Mouse (Mus musculus): ENCODE data around the gene Gm15557. TPM values are rescaled to one million over a fixed set of nuclear protein-coding genes. Genes with fewer than 3 reads are reported as not detected.
A peak's percentile ranks its signal among the peaks of the same experiment; 100 is the strongest.

Gene Gm15557
- total RNA-seq, 2 experiments from 2014 or later = not detected

DNA sequence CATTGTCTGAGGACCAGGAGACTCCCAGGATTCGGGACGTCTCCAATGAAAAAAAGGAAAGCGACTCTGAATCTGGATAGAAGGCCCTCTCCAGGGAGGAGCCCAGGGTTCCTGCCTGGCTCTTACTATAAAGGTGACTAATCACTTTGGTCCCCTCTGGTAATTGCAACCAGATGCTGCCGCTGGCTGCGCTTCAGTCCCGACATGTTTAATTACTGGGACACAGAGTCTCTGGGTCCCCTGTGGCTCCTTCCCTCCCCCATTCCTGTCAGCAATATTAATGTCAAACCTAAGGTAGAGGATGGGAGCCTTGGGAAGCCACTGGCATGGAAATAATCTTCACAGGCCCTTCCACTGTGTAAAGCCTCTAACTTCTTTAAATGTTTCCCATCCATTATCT, 8.8 kb downstream of the Gm15557 start:
- DNase-seq (ENCODE audit: low spot score in 2 of 2) = no peak

DNA sequence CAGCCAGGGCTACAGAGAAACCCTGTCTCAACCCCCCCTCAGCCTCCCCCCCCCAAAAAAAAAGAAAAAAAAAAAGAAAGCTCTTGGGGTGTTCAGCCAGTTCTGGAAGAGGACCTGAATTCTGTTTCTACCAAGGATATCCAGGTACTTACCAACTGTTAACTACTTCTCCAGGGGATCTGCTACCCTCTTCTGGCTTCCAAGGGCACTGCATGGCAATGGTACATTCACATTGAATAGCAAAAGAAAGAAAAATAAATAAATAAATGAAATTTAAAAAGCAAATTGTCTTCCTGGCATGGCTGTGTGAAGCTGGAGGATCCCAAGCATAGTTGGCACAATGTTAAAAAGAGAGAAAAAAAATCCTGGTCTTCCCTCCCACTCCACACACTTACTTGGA, 11.5 kb downstream of the Gm15557 start:
- peak in 1 of 2 experiments; percentile 74 for DNase-seq (ENCODE audit: low spot score in 2 of 2)

DNA sequence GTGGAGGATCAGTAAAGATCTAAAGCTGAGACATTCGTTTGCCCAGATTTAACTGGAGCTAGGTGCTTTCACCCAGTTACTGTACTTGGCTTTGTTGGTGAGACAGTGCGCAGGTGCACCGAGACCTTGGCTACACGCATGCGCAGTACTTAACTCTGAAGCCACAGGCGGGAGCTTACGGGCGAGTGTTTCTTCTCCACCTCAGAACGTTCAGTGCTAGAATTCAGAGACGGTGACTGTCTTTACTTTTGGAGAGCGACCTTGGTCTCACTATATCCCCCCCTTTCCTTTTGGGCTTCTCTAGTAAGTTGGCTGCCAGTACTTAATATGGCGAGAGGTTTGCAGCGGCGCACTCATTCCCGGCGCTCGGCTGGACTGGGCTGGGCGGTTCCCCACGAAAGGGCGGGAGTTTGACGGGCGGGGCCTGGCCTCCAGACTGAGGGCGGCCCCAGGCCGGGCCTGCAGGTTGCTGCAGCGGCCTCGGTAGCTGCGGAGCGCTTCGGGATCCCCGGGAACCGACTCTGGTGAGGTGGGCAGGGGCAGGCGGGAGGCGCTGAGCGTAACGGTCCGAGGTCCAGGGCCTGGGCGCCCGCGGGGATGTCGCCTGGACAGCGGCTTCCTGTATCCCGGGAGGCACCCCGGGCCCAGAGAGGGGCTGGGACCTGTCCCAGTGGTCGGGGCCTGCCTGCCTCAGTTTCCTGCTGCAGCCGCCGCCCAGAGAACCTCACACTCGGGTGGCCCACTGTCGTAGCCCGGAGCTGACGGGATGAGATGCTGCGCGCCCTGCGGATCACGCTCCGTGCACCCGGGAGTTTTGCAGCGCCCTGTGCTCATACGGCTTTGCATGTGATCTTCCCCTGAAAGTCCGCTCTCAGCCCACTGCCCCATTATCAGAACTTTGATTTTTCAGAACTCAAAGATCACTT, 15.9 kb downstream of the Gm15557 start, which contains the start of gene Cep250:
Gene Cep250 (plus strand): TSS at position 325 of the 926 bp plus-strand sequence.
- DNase-seq (ENCODE audit: low spot score in 2 of 2) = peak; percentile 88

DNA sequence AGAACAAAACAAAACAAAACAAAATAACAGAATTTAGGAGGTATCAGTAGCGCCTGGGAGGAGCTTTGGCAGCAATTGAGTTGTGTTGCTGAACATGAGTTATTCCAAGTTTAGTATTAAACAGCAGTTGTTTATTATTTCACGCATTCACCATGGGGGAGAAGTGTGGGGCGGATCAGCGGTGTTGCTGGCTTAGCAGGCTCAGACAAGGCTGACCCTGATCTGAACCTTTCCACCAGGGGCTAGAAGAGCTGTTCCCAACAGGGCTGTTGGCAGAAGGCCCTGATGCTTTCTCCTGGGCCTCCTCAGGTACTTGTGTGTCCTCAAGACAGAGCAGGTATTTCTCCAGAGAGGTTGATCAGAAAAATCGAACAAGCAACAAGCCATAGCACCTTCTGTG, 19.5 kb downstream of the Gm15557 start:
- DNase-seq (ENCODE audit: low spot score in 2 of 2) = no peak

DNA sequence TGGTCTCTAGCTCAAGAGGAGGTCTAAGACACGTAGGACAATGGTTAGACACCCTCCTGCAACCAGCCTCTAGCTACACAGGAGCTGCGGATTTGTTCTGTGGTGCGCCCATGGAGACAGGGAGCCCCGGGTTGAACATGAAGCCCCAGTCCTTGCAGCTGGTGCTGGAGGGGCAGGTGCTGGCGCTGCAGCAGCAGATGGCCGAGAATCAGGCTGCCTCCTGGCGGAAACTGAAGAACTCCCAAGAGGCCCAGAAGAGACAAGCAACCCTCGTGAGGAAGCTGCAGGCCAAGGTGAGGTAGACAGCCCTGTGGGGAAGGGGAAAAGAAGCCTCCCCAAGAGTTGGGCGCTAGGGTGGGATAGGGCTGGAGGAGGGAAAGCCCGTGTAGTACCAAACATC, 21.3 kb downstream of the Gm15557 start:
- no peak for DNase-seq (ENCODE audit: low spot score in 2 of 2)

DNA sequence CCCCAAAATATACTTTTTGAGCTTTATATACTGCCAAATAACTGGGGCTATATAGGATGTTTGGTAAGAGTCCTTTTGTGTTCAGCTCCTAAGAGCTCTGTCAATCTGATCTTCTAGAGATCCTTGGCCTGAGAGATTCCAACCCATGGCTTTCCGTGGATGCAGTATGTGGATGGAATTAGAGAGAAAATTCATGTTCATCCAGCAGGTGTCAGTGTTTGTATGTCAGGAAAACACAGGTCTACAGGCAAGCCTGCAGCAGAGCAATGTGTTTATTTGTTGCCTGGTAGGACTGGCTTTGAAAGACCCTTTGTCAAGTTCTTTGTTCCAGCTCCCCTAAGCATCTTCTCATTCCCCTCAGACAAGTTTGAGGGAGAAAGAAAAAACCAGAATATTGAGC, 22.5 kb downstream of the Gm15557 start:
- peak in 1 of 2 experiments; percentile 84 for DNase-seq (ENCODE audit: low spot score in 2 of 2)

DNA sequence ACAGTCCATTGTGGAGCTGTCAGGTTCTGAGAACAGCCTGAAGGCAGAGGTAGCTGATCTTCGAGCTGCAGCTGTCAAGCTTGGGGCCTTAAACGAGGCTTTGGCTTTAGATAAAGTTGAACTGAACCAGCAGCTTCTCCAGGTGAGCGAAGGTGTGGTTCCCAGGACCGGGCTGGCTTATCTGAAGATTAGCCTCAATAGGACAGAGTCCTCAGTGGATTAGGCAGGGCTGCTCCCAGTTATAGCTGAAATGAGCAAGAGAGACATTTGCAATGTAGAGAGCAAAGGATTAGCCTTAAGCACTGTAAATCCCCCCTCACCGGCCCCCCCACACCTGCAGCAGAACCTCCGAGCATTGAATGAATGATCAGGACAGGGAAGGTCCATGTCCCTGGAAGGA, 32.8 kb downstream of the Gm15557 start:
- no peak for DNase-seq (ENCODE audit: low spot score in 2 of 2)

DNA sequence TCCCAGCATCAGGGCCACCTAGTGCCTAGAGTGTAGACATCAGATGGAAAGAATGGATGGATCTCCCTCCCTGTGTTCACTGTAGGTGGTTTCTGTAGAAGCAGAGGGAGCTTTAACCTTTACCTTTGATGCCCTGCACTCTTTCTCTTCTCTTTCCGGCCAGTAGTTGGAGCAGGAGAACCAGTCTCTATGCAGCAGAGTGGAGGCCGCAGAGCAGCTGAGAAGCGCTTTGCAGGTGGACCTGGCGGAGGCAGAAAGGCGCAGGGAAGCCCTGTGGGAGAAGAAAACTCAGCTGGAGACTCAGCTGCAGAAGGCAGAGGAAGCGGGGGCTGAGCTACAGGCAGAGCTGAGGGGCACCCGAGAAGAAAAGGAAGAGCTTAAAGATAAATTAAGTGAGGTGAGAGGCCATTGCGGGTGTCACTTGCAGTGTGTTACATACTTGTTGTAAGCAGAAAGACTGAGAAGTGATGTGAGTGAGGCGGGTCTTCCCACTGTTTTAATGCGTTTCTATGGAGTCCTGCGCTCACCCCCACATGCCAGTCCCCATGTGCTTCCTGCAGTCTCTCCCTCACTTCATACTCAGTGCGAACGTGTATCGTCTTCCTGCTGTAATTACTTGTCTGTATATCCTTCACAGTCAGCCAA, 33.7 kb downstream of the Gm15557 start:
- no peak for DNase-seq (ENCODE audit: low spot score in 2 of 2)

DNA sequence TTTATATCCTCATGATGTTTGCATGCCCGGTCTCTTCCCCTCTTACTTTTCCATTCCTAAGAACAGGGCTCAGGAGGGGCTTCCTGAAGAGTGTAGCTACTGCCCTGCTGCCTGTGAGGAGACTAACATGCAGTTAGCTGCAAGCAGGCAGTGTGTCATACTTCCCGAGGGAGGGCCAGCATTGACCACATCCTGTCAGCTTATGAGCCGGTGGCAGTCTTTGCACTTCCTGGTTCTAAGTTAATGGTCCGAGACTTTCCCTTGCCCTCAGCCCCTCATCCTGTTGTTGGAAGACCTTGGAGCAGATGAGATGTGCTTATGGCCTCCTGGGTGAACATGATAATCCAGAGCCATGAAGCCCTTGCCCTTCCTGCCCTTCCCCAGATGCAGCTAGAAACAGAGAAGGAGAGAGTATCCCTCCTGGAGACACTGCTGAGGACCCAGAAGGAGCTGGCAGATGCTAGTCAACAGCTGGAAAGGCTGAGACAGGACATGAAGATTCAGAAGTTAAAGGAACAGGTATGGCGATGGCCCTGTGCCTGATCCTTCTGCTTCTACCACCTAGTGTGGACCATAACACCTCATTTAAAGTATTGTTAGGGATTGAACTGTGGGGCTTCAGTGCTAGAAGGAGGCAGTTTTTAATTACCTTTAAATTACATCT, 38.9 kb downstream of the Gm15557 start:
- no peak for DNase-seq (ENCODE audit: low spot score in 2 of 2)

DNA sequence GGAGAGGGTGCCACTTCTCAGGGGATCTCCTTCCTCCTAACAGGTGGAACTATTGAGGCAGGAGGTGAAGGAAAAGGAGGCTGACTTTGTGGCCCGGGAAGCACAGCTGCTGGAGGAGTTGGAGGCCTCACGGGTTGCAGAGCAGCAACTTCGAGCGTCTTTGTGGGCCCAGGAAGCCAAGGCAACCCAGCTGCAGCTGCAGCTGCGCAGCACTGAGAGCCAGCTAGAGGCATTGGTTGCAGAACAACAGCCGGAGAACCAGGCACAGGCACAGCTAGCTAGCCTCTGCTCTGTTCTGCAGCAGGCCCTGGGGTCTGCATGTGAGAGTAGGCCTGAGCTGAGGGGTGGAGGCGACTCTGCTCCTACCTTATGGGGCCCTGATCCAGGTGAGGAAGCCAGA, 45.2 kb downstream of the Gm15557 start:
- DNase-seq (ENCODE audit: low spot score in 2 of 2) = no peak

DNA sequence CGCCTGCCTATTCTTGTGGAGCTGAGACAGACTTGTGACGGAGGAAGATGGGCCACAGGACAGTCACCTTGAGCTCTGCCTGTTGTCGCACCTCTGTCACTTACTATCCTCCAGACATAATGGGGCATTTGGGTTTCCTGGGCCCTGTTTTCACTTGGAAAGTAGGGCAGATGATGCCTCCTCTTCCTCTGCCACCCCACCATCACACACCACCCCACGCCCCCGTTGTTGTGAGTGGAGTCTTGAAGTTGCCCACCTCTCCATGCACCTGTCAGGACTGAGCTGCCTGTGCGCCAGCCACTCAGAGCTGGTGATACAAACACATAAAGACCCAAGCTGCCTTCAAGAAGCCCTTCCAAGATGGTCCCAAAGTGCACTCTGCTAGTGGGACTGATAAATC, 46.6 kb downstream of the Gm15557 start:
- DNase-seq (ENCODE audit: low spot score in 2 of 2) = no peak

DNA sequence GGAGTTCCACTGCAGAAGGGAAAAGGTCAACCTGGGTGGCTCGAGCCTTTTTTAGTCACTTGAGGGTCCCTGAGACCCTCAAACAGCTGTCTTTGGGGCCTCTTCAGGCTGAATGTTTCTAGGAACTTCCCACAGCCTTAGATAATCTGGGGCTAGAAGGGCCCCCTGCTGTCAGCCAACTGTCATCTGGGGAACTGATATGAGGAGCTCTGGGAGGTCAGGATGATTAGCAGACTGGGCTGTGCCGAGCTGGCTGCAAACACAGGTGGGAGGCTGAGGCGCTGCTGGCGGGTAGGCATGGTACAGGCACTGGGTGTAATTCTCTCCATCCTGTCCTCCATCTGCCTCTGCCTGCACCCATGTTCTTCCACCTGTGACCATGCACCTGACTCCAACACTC, 48.6 kb downstream of the Gm15557 start:
- DNase-seq (ENCODE audit: low spot score in 2 of 2) = peak in 1 of 2 experiments; percentile 33

DNA sequence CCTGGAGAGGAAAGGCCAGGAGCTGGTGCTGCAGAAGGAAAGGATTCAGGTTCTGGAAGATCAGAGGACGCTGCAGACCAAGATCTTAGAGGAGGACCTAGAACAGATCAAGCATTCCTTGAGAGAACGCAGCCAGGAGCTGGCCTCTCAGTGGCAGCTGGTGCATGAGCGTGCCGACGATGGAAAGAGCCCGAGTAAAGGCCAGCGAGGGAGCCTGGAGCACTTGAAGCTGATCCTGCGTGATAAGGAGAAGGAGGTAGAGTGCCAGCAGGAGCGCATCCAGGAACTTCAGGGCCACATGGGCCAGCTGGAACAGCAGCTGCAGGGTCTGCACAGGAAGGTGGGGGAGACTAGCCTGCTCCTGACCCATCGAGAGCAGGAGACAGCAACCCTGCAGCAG, 50.6 kb downstream of the Gm15557 start:
- no peak for DNase-seq (ENCODE audit: low spot score in 2 of 2)

DNA sequence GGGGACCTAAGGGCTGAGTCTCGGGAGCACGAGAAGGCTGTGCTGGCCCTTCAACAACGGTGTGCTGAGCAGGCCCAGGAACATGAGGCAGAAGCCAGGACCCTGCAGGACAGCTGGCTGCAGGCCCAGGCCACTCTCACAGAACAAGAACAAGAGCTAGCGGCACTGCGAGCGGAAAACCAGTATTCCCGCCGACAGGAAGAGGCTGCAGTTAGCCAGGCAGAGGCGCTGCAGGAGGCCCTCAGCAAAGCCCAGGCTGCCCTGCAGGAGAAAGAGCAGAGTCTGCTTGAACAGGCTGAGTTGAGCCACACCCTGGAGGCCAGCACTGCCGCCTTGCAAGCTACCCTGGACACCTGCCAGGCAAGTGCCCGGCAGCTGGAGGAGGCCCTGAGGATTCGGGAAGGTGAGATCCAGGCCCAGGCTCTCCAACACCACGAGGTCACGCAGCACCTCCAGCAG, 51.4 kb downstream of the Gm15557 start:
- peak; percentile 52 to 76 for DNase-seq (ENCODE audit: low spot score in 2 of 2)

Other genes starting within 250 kb of the Gm15557 start
- 100 to 1,000 TPM; 149 to 156 TPM for gene Trpc4ap, start 248.3 kb upstream of the Gm15557 start, total RNA-seq (2021)
- 10 to 100 TPM; 18.2 to 19.6 TPM for gene Edem2, start 211.3 kb upstream of the Gm15557 start, total RNA-seq (2021)
- gene Gm17581, start 204.9 kb upstream of the Gm15557 start, total RNA-seq (2021) = not detected
- 1 to 10 TPM; 1.3 to 1.6 TPM for gene Procr, start 189.6 kb upstream of the Gm15557 start, total RNA-seq (2021)
- 10 to 100 TPM; 50.0 to 53.3 TPM for gene Mmp24, start 165.4 kb upstream of the Gm15557 start, total RNA-seq (2021)
- gene BC029722, start 121.3 kb upstream of the Gm15557 start, total RNA-seq (2021) = 10 to 100 TPM; 43.8 to 45.6 TPM
- 10 to 100 TPM; 68.1 to 69.9 TPM for gene Eif6, start 113.8 kb upstream of the Gm15557 start, total RNA-seq (2021)
- not detected for gene Fam83c, start 105.9 kb upstream of the Gm15557 start, total RNA-seq (2021)
- gene Uqcc1, start 10.4 kb upstream of the Gm15557 start, total RNA-seq (2021) = 10 to 100 TPM; 58.4 to 70.1 TPM
- under 1 TPM; 0.43 to 0.69 TPM for gene Gdf5, start 4.6 kb downstream of the Gm15557 start, total RNA-seq (2021)
- 10 to 100 TPM; 18.0 to 19.3 TPM for gene Cep250, start 15.7 kb downstream of the Gm15557 start, total RNA-seq (2021)
- 1 to 10 TPM in 1 of 2 experiments, under 1 TPM in 1; 0.93 to 1.5 TPM for gene 6430550D23Rik, start 67.2 kb downstream of the Gm15557 start, total RNA-seq (2021)
- 100 to 1,000 TPM; 186 to 201 TPM for gene Ergic3, start 67.3 kb downstream of the Gm15557 start, total RNA-seq (2021)
- not detected for gene Fer1l4, start 112.2 kb downstream of the Gm15557 start, total RNA-seq (2021)
- 1 to 10 TPM; 3.7 TPM for gene Spag4, start 124.4 kb downstream of the Gm15557 start, total RNA-seq (2021)
- gene Cpne1, start 171.2 kb downstream of the Gm15557 start, total RNA-seq (2021) = 10 to 100 TPM; 25.8 to 26.8 TPM
- gene Rbm12, start 171.2 kb downstream of the Gm15557 start, total RNA-seq (2021) = 10 to 100 TPM; 29.8 to 30.5 TPM
- gene Gm28036, start 186.4 kb downstream of the Gm15557 start, total RNA-seq (2021) = 10 to 100 TPM; 20.0 to 20.9 TPM
- gene Romo1, start 203.3 kb downstream of the Gm15557 start, total RNA-seq (2021) = 100 to 1,000 TPM; 210 to 215 TPM
- gene Nfs1, start 203.5 kb downstream of the Gm15557 start, total RNA-seq (2021) = 10 to 100 TPM; 42.0 to 44.1 TPM
- gene Rbm39, start 239.5 kb downstream of the Gm15557 start, total RNA-seq (2021) = 100 to 1,000 TPM; 293 to 339 TPM

Data from layer of hippocampus, postnatal 14 days (tissue).